Mouse (Mus musculus): Measurements from ENCODE around the gene Tkfc. TPM values are rescaled to one million over a fixed set of nuclear protein-coding genes. Genes with fewer than 3 reads are reported as not detected.

The Tkfc gene
- polyA plus RNA-seq, 1 experiment from 2014 or later, result 22.4 TPM

DNA sequence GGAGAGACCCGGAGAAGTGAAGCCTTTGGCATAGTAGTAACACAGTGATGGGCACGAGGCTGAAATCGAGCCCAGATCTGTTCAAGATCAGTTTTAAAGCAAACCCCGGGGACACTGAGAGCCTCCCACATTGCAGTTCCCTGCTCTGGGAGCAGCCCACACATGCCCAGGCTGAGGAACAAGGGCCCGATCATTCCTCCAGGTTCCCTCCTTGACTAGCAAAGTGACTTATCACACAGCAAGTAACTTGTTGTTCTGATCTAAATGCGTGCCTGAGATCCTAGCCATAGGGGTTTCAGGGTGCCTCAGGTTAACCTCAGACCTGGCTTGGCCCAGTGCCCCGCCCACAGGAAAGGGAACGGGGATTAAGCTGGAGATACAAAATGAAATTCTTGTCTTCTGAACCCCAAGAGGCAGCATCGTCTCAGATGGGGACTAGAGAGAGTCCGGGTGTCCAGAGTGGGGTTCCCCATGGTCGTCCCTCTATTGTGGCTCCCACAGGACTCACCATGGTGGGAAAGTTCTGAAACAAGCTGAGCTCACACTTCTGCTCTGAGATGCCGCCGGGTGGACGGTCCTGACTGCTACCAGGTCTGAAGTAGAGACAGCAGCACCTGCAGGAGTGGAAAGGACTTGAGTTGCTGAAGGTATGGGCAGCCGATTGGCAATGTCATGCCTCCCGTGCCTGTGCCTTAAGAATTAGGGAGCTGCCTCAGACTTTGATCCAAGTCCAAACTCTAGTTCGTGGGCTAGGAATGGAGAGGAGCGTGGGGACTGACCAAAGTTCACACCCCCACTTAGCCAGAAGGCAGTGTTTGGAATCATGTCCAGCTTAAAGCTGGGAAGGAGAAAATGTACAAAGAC is 1.6 kb downstream of the Tkfc start:
- Histone ChIP-seq H3K36me3 (replicated peaks) (peaks cover 41% of the 10 kb centered on the region), H3K4me3 (peak overlapping the region; percentile 89; the same call in 1 of the 2 replicates), H3K27ac (replicated peaks) (peak overlapping the region; percentile 91), H3K4me1 (peaks cover 44% of the 10 kb centered on the region), H3K27me3 (replicated peaks; ENCODE audit: low read depth, poor library complexity, severe bottlenecking) (no peaks in the 10 kb centered on the region), H3K9me3 (no peaks in the 10 kb centered on the region)
- DNase-seq (ENCODE audit: low spot score), result no peak
- WGBS, result 88% methylated on average over 18 of the region's 18 CpGs

- Histone ChIP-seq H3K9me3 (no peaks in the 10 kb centered on the region), H3K4me3 (peak overlapping the region; percentile 47), H3K4me1 (peaks cover 42% of the 10 kb centered on the region), H3K27ac (replicated peaks) (peak overlapping the region; percentile 91), H3K36me3 (replicated peaks) (peaks cover 41% of the 10 kb centered on the region), H3K27me3 (replicated peaks; ENCODE audit: low read depth, poor library complexity, severe bottlenecking) (no peaks in the 10 kb centered on the region)
- DNase-seq (ENCODE audit: low spot score), result peak; percentile 89
- WGBS, result 2% methylated on average over 9 of the region's 9 CpGs
These were observed 2.7 kb downstream of the Tkfc start for GRCm38 (mm10) chr19:10602787-10603186.

DNA sequence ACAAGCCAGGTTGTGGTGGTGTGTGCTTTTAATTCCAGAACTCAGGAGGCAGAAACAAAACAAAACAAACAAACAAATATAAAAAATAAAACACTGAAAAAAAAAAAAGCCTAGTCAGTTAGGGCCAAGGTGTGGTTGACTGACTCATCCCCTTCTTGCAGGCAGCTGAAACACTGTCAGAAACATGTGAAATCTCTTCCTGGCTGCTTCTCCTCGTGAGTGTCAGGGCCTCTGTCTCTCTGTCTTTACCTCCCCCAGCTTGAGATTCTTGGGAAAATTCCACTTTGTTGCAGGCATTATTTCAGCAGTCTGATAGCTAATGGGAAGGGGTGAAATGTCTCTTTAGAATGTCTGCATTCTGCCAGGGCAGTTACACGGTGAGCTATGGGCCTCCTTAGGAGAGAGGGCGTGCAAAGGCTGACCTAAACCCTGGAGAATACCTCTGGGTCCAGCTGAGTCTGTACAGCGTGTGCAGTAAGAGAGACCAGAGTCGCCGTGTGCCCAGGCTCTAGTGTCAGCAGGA is 3.1 kb downstream of the Tkfc start:
- peak overlapping the region; percentile 47 for H3K4me3 ChIP-seq
- H3K27me3 ChIP-seq (replicated peaks; ENCODE audit: low read depth, poor library complexity, severe bottlenecking), result no peaks in the 10 kb centered on the region
- H3K4me1 ChIP-seq, result peaks cover 38% of the 10 kb centered on the region
- DNase-seq (ENCODE audit: low spot score), result no peak
- H3K36me3 ChIP-seq (replicated peaks), result peaks cover 39% of the 10 kb centered on the region
- no peaks in the 10 kb centered on the region for H3K9me3 ChIP-seq
- H3K27ac ChIP-seq (replicated peaks), result peak overlapping the region; percentile 91
- WGBS, result 9% methylated on average over 6 of the region's 6 CpGs

- Histone ChIP-seq H3K27ac (replicated peaks) (no peak overlapping the region), H3K9me3 (no peaks in the 10 kb centered on the region), H3K4me3 (no peak overlapping the region), H3K4me1 (peaks cover 25% of the 10 kb centered on the region), H3K27me3 (replicated peaks; ENCODE audit: low read depth, poor library complexity, severe bottlenecking) (no peaks in the 10 kb centered on the region), H3K36me3 (replicated peaks) (peaks cover 58% of the 10 kb centered on the region)
- DNase-seq (ENCODE audit: low spot score), result no peak
- 96% methylated on average over 2 of the region's 2 CpGs for WGBS
These were observed 5.8 kb downstream of the Tkfc start for GRCm38 (mm10) chr19:10599648-10600047.

DNA sequence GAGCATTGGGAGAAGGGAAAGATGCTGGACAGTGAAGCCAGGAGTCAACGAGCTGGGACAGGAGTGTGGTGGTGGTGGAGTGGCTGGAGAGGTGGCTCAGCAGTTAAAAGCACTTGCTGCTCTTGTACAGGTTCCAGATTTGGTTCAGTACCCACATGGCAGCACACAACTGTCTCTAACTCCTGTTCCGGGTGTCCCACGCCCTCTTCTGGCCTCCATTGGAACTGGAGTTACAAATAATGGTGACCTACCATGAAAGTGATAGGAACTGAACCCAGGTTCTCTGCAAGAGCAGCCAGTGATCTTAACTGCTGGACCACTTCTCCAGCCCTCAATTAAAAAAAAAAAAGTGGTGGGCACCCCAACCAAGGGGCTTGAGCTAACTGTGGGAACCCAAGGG is 7.3 kb downstream of the Tkfc start:
- WGBS, result 36% methylated on average over 3 of the region's 3 CpGs
- Histone ChIP-seq H3K27me3 (replicated peaks; ENCODE audit: low read depth, poor library complexity, severe bottlenecking) (no peaks in the 10 kb centered on the region), H3K27ac (replicated peaks) (no peak overlapping the region), H3K9me3 (no peaks in the 10 kb centered on the region), H3K36me3 (replicated peaks) (peaks cover 73% of the 10 kb centered on the region), H3K4me3 (no peak overlapping the region), H3K4me1 (peaks cover 10% of the 10 kb centered on the region)
- no peak for DNase-seq (ENCODE audit: low spot score)

GRCm38 (mm10) chr19:10591659-10592377 is 13.6 kb downstream of the Tkfc start:
- Histone ChIP-seq H3K4me3 (no peak overlapping the region), H3K36me3 (replicated peaks) (peaks cover 63% of the 10 kb centered on the region), H3K27me3 (replicated peaks; ENCODE audit: low read depth, poor library complexity, severe bottlenecking) (no peaks in the 10 kb centered on the region), H3K9me3 (no peaks in the 10 kb centered on the region), H3K27ac (replicated peaks) (no peak overlapping the region), H3K4me1 (peaks cover 13% of the 10 kb centered on the region)
- DNase-seq (ENCODE audit: low spot score), result no peak
- 93% methylated on average over 6 of the region's 6 CpGs for WGBS

DNA sequence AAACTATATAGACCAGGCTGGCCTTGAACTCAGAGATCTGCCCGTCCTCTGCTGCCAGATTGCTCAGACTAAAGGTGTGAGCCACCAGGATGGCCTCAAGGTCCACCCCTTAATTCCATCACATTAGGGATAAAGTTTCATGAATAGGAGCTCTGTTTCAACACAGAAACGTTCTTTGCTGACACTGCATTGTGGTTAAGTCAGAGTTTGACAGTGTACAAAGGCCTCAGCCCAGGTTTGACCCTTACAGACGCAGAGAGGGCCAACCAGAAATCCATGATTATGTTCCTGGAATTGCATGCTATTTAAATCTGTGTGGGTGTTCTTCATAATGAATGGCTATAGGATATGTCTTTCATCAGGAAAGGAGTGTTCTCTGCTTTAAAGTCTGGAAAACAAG is 15.2 kb downstream of the Tkfc start:
- WGBS, result 65% methylated on average over 3 of the region's 3 CpGs
- H3K36me3 ChIP-seq (replicated peaks), result peaks cover 48% of the 10 kb centered on the region
- no peak for DNase-seq (ENCODE audit: low spot score)

DNA sequence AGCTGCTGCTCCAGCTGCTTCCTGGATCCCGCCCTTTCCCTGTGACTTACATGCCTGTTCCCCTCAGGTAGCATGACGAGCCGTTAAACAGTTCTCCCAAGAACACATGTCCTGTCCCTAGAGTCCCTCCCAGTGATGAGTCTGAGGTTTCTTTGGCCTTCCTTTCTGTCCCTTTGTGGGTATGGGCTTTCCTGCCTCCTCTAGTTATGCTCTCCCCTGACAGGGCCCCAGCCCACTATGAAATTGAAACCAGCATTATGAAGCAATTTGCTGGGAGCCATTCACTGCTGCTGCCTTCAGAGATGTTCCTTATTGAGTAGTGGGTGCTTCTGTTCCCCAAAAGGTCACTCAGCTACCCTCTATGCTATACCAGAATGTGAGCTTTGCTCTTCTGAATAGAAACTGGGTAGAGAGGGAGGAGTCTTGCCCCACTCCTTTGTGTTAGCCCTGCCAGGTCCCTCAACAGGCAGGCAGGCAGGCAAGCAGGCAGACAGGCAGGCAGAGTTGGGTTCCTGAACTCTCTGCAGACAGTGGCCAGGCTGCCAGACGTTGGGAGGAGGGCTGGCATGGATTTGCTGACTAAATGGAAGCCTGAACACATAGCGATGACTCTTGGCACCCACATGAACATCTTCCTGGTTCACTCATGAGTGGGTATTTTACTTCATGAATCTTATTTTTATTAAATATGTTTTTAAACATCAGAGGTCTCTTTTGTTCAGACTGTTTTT is 16.2 kb downstream of the Tkfc start:
- H3K36me3 ChIP-seq (replicated peaks), result peaks cover 38% of the 10 kb centered on the region
- peak overlapping the region; percentile 75 for H3K27ac ChIP-seq (replicated peaks)
- peaks cover 13% of the 10 kb centered on the region for H3K4me1 ChIP-seq
- no peaks in the 10 kb centered on the region for H3K9me3 ChIP-seq
- H3K4me3 ChIP-seq, result 0 out of 2 replicates have a peak overlapping the region, but pooled peaks have one; percentile 5
- H3K27me3 ChIP-seq (replicated peaks; ENCODE audit: low read depth, poor library complexity, severe bottlenecking), result no peaks in the 10 kb centered on the region
- no peak for DNase-seq (ENCODE audit: low spot score)
- whole genome bisulfite sequencing, result 67% methylated on average over 5 of the region's 5 CpGs

More for the DNA sequence above, 15.2 kb downstream of the Tkfc start:
- Histone ChIP-seq H3K27ac (replicated peaks) (no peak overlapping the region), H3K9me3 (no peaks in the 10 kb centered on the region), H3K27me3 (replicated peaks; ENCODE audit: low read depth, poor library complexity, severe bottlenecking) (no peaks in the 10 kb centered on the region), H3K4me3 (no peak overlapping the region), H3K4me1 (peaks cover 13% of the 10 kb centered on the region)

GRCm38 (mm10) chr19:10587231-10587630 is 18.2 kb downstream of the Tkfc start:
- Histone ChIP-seq H3K36me3 (replicated peaks) (peaks cover 20% of the 10 kb centered on the region), H3K4me3 (no peak overlapping the region), H3K27me3 (replicated peaks; ENCODE audit: low read depth, poor library complexity, severe bottlenecking) (no peaks in the 10 kb centered on the region), H3K27ac (replicated peaks) (no peak overlapping the region), H3K4me1 (peaks cover 13% of the 10 kb centered on the region), H3K9me3 (no peaks in the 10 kb centered on the region)
- no peak for DNase-seq (ENCODE audit: low spot score)
- 82% methylated on average over 8 of the region's 8 CpGs for WGBS

DNA sequence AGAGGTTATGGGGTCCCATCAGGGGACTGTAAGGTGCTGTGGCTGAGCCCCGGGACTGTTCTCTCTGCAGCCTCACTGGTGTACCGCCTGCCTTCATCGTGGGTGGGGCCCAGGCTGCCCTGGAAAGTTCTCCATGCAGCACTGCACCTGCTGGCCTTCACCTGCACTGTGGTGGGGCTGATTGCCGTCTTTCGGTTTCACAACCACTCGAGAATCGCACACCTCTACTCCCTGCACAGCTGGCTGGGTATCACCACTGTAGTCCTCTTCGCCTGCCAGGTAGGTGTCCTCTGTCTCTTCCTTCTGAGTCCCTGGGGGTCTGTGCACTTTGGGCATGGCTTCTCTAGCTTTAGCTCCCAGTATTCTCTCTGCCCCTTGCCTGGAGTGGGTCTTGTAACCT is 20.3 kb downstream of the Tkfc start:
- H3K4me1 ChIP-seq, result peaks cover 13% of the 10 kb centered on the region
- H3K27me3 ChIP-seq (replicated peaks; ENCODE audit: low read depth, poor library complexity, severe bottlenecking), result no peaks in the 10 kb centered on the region
- 84% methylated on average over 8 of the region's 8 CpGs for WGBS
- no peak overlapping the region for H3K4me3 ChIP-seq
- no peaks in the 10 kb centered on the region for H3K9me3 ChIP-seq
- no peak overlapping the region for H3K27ac ChIP-seq (replicated peaks)
- DNase-seq (ENCODE audit: low spot score), result no peak
- peaks cover 12% of the 10 kb centered on the region; the same call in 1 of the 2 replicates for H3K36me3 ChIP-seq (replicated peaks)

DNA sequence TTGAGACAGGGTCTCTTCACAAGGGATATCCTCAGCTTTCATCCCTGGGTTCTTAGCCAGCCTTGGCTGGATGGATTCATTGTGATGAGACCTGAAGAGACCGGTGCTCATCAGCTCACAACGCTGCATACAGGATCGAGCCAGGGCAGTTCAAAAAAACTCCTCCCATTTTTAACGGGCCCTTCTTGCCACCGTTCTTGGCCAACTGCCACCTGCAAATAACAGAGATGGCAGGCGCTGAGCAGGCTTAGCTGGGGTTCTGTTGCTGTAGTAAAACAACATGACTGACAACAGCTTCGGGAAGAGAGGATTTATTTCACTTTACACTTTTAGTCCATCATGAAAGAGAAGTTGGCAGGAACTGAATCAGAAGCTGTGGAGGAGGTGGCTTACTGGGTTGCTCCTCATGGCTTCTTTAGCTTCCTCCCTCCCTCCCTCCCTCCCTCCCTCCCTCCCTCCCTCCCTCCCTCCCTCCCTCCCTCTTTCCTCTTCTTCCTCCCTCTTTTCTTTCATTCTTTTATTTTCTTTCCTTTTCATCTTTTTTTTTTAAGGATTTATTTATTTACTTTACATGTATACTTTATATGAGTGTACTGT is 21.8 kb downstream of the Tkfc start:
- peaks cover 4% of the 10 kb centered on the region; the same call in 1 of the 2 replicates for H3K4me1 ChIP-seq
- H3K4me3 ChIP-seq, result no peak overlapping the region
- H3K36me3 ChIP-seq (replicated peaks), result peaks cover 7% of the 10 kb centered on the region; the same call in 1 of the 2 replicates
- no peak for DNase-seq (ENCODE audit: low spot score)
- no peaks in the 10 kb centered on the region for H3K9me3 ChIP-seq
- no peaks in the 10 kb centered on the region for H3K27me3 ChIP-seq (replicated peaks; ENCODE audit: low read depth, poor library complexity, severe bottlenecking)
- no peak overlapping the region for H3K27ac ChIP-seq (replicated peaks)
- WGBS, result 88% methylated on average over 7 of the region's 7 CpGs

- 83% methylated on average over 6 of the region's 6 CpGs for WGBS
- no peak for DNase-seq (ENCODE audit: low spot score)
These were observed 23.5 kb downstream of the Tkfc start for GRCm38 (mm10) chr19:10581984-10582383.

More at GRCm38 (mm10) chr19:10581984-10582383, 23.5 kb downstream of the Tkfc start:
- peaks cover 4% of the 10 kb centered on the region; the same call in 1 of the 2 replicates for H3K36me3 ChIP-seq (replicated peaks)
- H3K4me3 ChIP-seq, result no peak overlapping the region
- H3K27ac ChIP-seq (replicated peaks), result no peak overlapping the region
- no peaks in the 10 kb centered on the region for H3K27me3 ChIP-seq (replicated peaks; ENCODE audit: low read depth, poor library complexity, severe bottlenecking)
- no peaks in the 10 kb centered on the region for H3K9me3 ChIP-seq
- H3K4me1 ChIP-seq, result peaks cover 14% of the 10 kb centered on the region

Measured in embryonic facial prominence, embryonic 10.5 days (tissue).